Mouse (Mus musculus): Measurements from ENCODE around the gene Sox30.
A peak's percentile ranks its signal among the peaks of the same experiment; 100 is the strongest.

GRCm38 (mm10) chr11:46056770-46057411 lies 76.8 kb downstream of the Sox30 start:
- TF ChIP-seq E2F4 (IDR thresholded peaks at IDR 0.05; ENCODE audit: insufficient read depth) (no peak), TCF12 (IDR thresholded peaks at IDR 0.05; ENCODE audit: insufficient read depth, poor library complexity, severe bottlenecking) (no peak), POLR2A (IDR thresholded peaks at IDR 0.05; ENCODE audit: insufficient read length, low read depth) (peak; percentile 37), POLR2AphosphoS2 (IDR thresholded peaks at IDR 0.05; ENCODE audit: insufficient read length, low read depth) (peak; percentile 12), USF1 (IDR thresholded peaks at IDR 0.05; ENCODE audit: low read depth) (no peak), MAX (IDR thresholded peaks at IDR 0.05; ENCODE audit: low read depth) (no peak), CEBPB (IDR thresholded peaks at IDR 0.05; ENCODE audit: insufficient read depth, poor library complexity, severe bottlenecking) (no peak), MYOD1 (IDR thresholded peaks at IDR 0.05; ENCODE audit: control insufficient read depth in 1 of 3, insufficient read length in 2 of 3, low read depth in 2 of 3) (no peak), TCF3 (IDR thresholded peaks at IDR 0.05; ENCODE audit: insufficient read length, low read depth) (no peak)

Data from myocyte (in vitro differentiated cells).